Mouse (Mus musculus): Measurements from ENCODE around the gene Dolpp1.
A peak's percentile ranks its signal among the peaks of the same experiment; 100 is the strongest.
"Not testable (repeated sequence)": the region's sequence is repeated elsewhere in the genome, so short reads cannot be mapped to it uniquely, and the experiment has no call there.

Dolpp1 gene

DNA sequence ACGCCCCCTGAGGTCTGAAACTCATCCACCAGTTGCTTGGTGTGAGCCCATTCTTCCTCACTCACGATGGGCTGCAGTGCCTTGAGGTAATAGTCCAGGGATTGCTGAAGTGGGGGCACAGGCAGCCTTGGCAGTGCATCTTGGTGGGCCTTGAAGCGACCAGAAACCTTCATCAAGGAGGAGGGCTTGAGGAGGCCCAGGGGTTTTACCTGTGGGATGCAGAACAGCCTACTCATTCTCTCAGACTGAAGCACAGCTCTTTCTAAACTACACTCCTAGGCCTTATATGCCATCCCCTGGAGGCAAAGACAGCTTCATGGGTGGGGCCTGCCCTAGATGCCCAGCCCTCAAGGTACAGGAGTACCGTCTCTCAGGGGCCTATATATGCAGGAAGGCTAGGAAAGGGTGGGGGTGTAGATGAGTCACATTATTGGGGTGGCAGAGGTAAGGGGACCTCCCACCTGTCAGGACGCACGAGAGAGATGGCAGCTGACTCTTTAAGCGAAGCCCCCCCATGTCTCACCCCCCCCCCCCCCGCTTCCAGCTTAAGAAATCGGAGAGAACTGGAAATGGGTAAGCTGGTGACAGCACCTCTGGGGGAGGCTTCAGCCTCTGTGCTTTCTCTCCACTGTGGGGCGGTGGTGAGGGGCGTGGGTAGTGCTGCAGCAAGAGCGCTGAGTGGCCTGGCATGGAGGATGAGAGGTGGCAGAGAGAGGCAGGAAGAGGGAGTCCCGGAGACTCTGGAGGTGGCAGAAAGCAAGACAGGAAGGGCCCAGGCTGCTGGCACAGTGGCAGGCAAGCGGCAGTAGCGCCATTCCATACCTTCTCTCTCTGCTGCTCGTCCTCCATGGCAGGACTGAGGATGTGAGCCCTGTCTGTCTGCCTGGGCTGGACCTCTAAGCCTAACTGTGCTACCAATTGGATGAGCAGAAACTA is 21.3 kb downstream of the Dolpp1 start:
- no peak for DNase-seq

DNA sequence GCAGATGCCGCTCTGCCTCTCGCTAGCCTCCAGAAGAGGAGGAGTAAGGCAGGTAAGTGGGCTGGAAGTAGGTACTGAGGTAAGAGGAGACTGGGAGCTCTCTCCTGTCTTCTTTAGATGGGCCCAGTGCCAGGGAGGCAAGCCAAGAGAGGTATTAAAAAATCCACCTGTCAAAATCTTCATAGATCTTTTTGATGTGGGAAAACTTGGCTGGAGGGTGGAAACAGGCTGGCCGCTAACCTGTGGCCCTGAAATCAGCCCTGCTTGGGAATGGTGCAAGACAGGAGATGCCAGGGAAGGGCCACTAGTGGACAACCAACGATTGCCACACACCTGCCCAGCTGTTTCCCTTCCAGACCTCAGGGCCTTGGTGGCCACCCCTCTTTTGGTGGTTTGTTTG is 22.0 kb downstream of the Dolpp1 start:
- no peak for DNase-seq

DNA sequence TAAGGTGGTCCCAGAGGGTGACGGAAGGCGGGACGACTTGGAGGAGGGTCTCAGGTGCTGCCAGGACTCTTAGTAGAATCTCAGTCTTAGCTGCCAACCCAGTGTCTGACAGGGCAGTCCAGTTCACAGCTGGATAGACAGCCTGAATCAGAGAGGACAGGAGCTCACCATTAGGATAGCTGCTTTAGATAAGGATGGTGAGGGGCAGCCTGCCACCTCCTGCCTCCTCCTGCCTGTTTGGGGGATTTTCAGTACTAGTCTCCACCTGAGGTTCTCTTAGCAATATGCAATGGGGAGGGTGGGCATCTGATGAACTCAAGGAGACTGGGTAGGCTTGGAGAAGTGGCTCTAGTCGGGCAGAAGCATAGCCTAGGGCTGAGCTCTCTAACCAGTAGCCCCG is 22.6 kb downstream of the Dolpp1 start:
- DNase-seq, result no peak

DNA sequence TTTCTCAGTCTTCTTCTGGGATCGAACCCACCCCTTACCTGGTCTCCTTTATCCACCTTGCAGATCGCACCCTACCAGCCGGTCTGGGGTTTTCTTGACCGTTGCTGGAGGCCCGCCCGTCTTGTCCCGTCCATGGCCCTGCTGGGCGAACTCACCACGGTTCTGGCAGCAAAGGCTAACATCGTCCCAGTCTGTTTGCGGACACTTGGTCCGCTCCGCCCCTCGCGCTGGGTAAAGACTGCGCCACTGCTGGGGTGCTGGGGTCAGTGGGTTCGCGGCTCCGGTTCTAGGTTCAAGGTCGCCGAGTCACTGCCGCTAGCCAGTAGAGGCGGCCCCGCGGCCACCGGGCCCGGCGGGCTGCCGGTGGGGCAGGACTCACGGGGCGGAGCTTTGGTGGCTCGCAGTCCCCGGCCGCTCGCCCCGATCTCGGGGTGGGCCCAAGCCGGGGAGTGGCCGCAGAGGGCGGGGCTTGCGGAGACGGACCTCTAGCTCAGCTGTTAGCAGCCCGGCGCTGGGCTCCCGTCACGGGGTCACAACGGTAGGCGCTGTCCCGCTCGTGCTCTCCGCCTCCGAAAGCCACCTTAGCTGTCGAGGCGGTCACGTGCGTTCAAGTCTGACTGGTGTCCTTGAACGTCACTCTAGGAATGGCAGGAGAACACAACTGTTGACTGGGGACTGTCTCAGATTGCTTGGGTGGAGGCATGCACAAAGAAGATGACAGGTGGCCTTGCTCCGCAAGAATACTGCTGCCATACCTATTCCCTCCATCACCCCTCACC is 23.3 kb downstream of the Dolpp1 start, which contains the start of gene Crat:
Gene Crat, minus strand, starts transcription at position 657 of the 779 bp plus-strand sequence.
- peak; percentile 97 for DNase-seq

DNA sequence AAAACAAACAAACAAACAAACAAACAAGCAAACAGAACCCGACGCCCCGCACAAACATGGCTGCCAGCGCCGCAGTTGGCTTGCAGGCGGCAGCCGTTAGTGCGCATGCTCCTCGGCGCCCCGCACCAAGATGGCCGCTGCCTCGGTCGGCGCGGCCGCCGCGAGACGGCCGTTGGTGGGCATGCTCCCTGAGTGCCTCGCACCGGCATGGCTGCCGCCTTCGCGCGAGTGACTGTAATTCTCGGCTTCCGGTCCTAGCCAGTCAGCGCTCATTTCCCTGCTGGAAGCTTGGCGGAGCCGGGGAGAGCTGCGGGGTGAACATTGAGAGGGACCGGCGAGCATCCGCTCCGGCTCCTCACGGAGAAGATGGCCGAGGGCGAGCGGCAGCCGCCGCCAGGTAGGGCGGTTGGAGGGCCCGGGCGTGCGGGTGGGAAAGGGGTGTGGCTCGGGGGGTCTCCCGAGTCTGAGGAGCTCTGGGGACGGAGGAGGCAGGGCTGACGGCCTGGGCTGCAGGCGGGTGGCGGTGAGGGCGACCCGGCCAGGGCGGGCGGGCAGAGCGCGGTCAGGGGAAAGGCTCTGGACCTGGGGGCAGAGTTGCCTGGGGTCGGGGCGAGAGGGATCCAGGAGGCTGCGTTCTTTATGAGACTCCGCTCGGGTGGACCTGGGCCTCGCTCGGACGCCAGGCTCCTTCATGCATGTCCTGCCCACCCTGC is 24.0 kb downstream of the Dolpp1 start, which contains the start of gene Ptpa:
Gene Ptpa, plus strand, starts transcription at position 104 of the 713 bp plus-strand sequence.
- peak; percentile 97 for DNase-seq

DNA sequence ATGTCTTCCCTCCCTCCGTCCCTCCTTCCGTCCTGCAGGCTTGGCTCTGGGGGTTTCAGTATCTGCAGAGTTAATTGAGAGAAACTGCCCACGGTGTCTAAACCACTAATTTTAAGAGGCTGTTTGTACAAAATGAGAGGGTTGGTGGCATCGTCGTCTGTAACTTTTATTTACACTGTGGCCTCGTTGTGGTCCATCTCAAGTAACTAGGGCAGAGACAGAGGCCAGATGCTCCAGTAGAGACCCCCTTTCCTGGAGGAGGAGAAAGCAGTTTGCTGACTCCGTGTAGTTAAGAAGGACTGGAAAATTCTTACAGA is 24.6 kb downstream of the Dolpp1 start:
- DNase-seq, result no peak

DNA sequence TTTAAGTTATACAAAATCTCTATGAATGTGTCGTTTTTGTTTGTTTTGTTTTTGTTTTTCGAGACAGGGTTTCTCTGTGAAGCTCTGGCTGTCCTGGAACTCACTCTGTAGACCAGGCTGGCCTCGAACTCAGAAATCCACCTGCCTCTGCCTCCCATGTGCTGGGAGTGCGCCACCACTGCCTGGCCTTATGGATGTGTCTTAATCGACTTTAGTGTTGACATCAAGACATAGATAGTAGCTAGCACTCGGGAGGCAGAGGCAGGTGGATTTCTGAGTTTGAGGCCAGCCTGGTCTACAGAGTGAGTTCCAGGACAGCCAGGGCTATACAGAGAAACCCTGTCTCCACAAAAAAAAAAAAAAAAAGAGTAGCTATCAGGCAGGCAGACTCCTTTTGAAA is 25.1 kb downstream of the Dolpp1 start:
- not testable (repeated sequence) for DNase-seq

DNA sequence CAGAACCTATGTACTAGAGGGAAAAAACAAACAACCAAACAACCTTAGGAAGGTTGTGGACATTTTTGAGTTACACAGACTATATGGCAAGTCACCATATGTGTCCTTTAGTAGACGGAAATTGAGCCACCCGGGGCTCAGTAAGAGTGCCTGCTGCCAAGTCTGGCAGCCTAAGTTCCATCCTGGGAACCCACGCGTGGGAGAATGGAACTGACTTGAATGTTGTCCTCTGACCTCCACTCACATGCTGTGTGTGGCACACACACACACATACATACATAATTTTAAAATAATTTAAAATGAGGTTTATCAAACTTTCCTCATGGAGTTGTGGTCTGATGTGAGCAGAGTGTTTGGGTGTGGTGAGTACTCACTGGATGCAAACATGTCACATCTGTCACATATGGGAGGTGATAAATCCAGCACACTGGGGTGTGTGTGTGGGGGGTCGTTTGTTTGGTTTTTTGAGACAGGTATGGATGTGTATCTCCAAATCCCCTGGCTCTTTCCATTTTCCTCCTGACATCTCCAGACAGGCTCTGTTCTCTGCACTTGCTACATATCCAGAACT is 25.6 kb downstream of the Dolpp1 start:
- no peak for DNase-seq

DNA sequence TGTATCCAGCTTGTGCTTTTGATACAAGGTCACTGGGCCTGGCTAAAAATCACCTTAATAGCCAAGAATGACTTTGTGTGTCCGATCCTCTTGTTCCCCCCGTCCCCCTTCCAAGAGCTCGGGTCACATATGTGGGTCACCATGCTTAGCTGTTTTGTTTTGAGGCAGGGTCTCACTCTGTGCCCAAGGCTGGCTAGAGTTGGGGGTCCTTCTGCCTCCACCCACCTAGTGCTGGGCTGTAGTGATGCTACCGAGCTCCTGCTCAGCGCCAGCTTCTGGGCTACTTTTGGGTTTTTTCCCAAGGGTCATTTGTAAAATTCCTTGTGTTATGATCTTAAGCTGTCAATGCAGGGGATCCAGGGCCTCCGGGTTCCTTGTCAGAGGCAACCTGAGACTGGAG is 26.2 kb downstream of the Dolpp1 start:
- no peak for DNase-seq

DNA sequence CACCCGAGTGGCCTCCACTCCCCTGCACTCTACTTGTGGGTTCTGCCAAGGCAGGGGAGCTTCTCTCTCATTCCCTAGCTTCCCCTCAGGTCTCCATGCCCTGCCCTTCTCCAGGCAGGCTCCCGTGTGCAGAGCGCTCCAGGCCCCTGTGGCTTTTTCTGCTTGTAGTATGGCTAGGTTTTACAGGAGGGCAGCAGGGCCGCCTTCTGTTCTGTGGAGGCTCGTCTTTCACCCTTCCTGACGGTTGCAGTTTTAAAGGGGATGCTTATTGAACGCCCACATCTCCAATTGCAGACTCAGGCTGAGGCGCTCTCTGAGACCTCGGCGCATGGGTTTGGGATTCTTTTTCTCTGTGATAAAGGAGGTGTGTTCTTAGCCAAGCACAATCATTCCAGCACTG is 27.1 kb downstream of the Dolpp1 start:
- DNase-seq, result no peak

DNA sequence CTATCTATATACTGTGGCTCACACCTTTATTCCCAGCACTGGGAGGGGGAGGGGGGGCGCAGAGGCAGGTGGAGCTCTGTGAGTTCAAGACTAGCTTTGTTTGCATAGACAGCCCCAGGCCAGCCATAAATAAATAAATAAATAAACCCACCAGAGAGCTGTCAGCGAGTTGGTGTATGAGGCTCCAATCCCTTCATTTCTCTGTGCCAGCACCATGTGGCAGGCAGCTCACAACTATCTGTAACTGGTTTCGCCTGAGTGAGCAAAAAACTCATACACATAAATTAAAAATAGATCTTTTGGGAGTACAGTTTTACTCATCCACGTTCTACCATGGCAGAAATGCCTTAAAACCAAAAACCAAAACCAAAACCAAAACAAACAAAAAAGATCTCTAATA is 29.4 kb downstream of the Dolpp1 start:
- no peak for DNase-seq

DNA sequence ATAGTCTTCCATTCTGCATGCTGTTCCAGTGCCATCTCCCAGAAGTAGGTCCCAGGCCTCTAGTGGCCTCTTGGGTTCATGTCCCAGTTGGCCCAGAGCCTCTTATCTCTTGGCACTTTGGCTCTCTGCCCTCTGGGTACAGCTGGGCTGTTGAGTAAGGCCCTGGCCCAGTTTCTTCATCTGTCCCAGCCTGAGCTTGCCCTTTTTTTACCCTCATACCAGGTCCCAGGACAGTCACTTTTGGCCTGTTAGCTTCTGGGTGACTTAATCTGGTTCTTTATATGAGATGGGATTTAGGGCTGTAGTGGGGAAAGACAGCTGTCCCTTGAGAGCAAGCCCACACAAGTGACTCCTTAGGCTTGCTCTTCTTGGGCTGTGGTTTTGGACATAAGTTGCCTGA is 37.1 kb downstream of the Dolpp1 start:
- DNase-seq, result no peak

DNA sequence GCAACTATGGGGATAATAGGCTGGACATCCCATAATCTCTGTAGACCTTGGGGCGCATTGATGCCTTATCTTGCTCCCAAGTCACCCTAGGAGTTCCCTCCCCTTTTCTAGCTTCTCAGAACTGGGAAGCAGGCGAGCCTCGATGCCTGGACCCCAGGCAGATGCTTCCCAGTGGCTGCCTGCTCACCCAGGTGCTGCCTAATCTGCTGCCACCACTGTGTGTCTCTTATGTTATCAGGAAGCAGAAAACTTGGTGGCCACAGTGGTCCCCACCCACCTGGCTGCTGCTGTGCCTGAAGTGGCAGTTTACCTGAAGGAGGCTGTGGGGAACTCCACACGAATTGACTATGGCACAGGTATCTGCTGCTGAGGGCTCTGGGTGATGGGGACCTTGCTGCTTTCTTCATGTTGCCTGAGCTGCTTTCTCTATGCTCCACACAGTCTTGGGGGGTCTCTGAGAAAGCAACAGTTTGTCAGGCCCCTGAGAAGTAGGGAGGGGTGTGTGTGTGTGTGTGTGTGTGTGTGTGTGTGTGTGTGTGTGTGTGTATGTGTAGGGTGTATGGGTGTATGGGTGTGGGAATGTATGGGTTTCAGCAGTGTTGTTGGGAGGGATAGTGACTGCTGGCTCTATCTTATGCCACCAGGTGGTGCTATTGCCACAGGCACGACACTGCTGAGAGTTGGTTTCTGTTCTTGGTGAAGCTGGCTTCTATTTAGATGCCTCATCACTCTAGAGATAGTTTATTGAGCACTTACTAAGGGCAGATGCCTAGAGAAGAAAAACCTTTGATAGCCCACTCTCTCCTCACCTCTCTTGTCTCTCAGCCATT is 43.5 kb downstream of the Dolpp1 start:
- DNase-seq, result peak; percentile 84

DNA sequence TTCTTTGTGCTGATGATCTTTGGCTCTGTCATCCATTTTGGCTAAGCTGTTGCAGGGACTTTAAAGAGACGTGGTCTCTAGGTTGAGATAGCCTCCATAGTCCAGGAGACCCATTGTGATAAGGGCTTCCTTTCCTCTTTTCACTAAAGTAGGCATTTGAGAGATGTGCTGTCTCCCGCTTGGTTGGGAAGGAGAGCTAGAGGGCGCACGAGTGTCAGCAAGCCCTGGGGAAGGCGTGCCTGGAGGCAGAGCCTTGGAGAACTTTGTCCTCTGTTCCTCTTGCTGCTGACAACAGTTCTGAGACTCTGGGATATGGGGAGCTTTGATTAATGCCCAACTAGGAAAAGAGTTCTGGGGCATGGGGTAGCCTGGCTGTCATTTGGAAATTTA is 44.1 kb downstream of the Dolpp1 start:
- DNase-seq, result peak; percentile 86

DNA sequence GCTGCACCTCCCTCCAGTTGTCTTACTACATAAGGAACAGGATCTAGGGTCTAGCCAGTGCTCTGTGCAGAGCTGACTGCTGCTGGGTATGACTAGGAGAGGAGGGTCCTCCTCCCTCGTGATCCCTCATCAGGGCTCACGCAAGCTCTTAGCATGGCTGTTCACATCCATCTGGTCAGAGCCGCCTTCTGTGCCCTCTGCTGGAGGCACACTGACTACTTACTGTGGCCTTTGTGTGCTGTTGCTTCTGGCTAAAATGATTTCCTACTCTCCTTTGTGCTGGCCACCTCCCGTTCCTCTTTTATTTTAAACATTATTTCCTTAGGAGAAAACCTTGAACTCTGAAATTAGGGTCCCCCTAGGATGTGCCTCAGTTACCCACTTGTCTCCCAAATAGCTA is 44.8 kb downstream of the Dolpp1 start:
- DNase-seq, result no peak

DNA sequence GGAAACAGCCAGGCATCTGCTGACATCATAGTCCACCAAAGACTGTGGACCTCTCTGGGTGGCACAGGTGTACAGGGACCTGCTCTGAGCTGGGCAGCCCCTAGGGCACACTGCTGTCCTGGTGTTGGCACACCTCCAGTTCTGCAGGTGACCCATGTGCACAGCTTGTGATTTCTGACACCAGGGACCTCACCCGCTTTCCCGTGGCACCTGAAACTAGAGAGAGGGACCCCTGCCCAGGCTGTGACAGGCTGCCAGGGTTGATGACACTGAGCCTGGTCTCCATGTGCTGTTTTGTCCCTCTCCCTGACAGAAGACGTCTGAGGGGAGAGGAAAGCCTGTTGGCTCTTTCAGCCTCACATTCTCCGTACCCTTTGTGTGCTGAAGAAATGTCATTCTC is 45.7 kb downstream of the Dolpp1 start:
- no peak for DNase-seq

DNA sequence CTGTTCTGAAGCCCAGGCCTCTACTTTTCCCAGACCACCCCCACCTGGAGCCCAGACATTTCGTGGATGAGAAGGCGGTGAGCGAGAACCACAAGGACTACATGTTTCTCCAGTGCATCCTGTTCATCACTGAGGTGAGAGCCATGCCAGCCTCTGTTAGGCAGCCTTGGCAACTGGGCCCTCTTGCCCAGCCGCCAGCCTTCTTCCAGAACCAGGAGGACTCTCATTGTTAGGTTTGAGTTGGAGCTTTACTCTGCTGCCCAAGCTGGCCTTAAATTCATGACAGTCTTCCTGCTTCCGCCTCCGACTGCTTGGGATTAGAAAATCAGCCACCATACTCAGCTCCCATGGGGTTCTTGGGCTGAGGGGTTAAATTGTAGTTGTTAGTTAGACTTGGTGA is 47.6 kb downstream of the Dolpp1 start:
- no peak for DNase-seq

DNA sequence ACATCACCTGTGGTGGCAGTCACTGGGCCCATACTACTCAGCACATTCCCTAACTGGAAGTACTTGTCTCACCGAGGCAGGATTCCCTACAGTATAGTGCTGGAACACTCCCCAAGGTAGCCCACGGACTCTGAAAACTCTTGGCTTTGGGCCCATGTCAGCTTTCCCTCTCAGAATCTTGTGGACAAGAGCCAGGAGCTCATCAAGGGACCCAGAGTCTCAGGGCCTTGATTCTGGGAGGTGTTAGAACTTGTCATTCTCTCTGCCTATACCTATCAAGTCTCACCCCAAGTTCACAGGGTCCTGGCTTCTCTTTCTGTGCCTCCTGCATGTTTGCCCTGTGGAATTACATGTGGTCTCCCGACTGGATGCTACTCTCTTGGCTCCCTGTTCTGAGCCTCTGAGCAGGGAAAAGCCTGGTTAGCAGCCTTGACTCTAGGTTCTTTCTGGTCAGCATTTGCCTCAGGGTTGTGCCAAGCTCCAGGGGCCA is 48.2 kb downstream of the Dolpp1 start:
- DNase-seq, result peak; percentile 67

DNA sequence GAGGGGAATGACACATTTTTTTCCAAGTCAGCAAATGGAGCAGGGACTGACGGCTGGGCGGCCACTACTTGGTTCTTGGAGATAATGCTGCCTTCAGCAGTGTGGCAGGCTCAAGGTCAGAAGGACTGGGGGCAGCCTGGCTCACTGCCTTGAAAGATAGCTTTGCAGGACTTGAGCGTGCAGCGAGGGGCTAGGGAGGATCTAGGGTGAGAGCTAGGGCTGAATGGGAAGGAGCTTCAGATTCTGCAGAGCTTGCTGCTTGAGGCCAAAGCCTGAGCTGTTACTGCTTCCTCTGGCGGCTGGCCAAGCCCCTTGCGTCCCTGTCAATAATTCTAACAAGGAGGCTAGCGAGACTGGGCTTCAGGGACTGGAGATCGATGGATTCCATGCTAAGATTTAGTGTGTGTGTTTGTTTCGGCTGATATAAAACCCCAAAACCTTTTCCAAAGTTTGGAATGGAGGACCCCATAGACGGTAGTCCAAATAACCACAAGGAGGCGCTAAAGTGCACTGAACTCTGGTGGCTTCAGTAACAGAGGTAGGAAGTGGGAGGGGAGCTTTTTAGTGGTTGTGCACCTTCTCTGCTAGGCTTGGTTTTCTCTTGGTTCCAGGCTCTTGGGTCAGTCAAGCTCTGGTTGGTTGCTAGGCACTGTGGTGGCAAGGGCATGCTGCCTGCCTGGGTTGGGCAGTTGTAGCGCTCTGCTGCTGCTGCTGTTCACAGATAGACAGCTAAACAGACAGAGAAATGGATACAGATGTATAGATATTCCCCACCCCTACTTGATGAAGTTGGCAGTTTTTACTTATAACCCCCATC is 48.9 kb downstream of the Dolpp1 start:
- peak; percentile 90 for DNase-seq

DNA sequence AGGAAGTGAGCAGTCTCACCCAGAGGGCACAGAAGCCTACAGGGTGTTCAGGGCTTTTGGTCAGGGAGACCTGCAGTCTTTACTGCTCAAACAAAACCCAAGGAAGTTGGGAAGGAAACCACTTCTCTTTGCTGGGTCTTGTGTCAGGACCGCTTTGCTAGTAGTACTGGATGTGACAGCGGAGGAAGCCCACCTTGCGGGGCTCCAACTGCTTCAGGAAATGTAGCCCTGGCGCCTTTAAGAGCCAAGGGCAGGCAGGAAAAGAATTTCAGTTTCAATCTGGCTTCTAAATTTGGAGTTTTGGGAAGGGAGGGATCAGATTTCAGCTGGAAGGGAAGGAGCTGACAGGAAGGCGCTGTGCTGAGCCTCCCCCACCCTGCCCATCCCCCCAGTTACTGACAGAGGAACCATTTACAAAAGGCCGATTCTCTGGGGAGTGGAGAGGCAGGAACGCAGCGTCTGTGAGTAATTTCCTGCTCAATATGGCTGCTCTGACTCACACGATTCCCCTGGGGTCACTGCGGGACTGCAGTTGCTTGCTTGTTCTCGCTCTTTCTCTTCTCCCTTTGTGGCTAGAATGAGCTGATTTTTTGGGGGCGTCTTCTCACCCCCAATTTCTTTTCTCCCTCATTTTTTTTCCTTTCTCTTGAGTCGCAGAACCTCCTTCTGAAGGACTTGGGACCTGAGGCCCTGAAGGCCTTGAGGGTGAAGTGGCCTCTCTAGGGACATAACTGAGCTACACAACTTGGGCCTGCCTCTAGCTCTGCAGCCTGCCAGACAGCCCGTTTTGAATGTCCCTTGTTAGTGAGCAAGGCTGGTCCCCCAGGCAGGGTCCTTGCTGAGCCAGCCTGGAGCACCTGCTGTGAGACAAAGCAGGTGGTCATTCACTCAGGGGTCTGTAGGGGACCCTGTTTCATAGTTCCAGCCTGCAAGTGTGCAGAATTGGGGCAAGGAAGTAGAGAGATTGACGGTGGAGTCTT is 49.8 kb downstream of the Dolpp1 start:
- peak; percentile 91 for DNase-seq

Data from kidney, postnatal 10 days (tissue).